Mouse (Mus musculus): ENCODE measurements around the gene Fam49a.

GRCm38 (mm10) chr12:12359923-12360322 lies 98.0 kb downstream of the Fam49a start:
- TF ChIP-seq CTCF (IDR thresholded peaks at IDR 0.05; ENCODE audit: low read depth, low read length), result no peak
- no peak for TF ChIP-seq POLR2A (IDR thresholded peaks at IDR 0.05; ENCODE audit: extremely low read depth, insufficient read depth, low read length)

Measured in liver, adult 2 months (tissue).